Mouse (Mus musculus) spleen, adult 2 months (tissue): ENCODE data around the gene Gm20388. TPM values are rescaled to one million over a fixed set of nuclear protein-coding genes. Genes with fewer than 3 reads are reported as not detected.

Experiments
- DNase-seq, 2 experiments: peaks; one replicate each; pipeline versions ENCODE4 v3.0.0 to v3.0.0-alpha.2; 2012 to 2021; ENCODE audit warnings: low spot score in 2 of 2, low read depth in 1 of 2
- H3K27ac ChIP-seq: fragments of 200-500 bp; 2 replicates; pipeline ENCODE4 v1.5.1; 2012; ENCODE audit warnings: low read length, inconsistent platforms; ENCODE audit not compliant: insufficient read depth
- H3K27me3 ChIP-seq: fragments of 200-500 bp; 2 replicates; pipeline ENCODE4 v1.6.1; 2012; ENCODE audit warnings: mild to moderate bottlenecking, moderate library complexity, low read length, inconsistent platforms; ENCODE audit not compliant: control insufficient read depth, insufficient read depth
- H3K36me3 ChIP-seq: fragments of 200-500 bp; 2 replicates; pipeline ENCODE4 v1.6.1; 2012; ENCODE audit warnings: mild to moderate bottlenecking, low read length, inconsistent platforms; ENCODE audit not compliant: control insufficient read depth, insufficient read depth
- H3K4me1 ChIP-seq: fragments of 200-500 bp; 2 replicates; pipeline ENCODE4 v1.6.1; 2011; ENCODE audit warnings: inconsistent platforms; ENCODE audit not compliant: control insufficient read depth, insufficient read depth, insufficient read length
- H3K4me3 ChIP-seq: fragments of 200-500 bp; 2 replicates; pipeline ENCODE4 v1.5.1; 2011; ENCODE audit warnings: mild to moderate bottlenecking, inconsistent platforms; ENCODE audit not compliant: insufficient read depth, insufficient read length; ENCODE audit errors: extremely low read depth
- CTCF ChIP-seq: fragments of 200-500 bp; IDR thresholded peaks from 2 replicates; pipeline ENCODE4 v1.5.1; 2011; ENCODE audit warnings: mild to moderate bottlenecking, inconsistent platforms; ENCODE audit not compliant: insufficient read depth, insufficient read length, insufficient replicate concordance; ENCODE audit errors: extremely low read depth
- POLR2A ChIP-seq: fragments of 200-500 bp; IDR thresholded peaks from 2 replicates; pipeline ENCODE4 v1.6.1; 2011; ENCODE audit warnings: low read depth, low read length, inconsistent platforms
- WGBS: fragments of 180-500 bp; shearing (Covaris S2); methylation state at CpG from one replicate; pipeline ENCODE4 v1.1.7; 2018; 5-methylcytosine and 5-hydroxymethylcytosine counted together
- polyA plus RNA-seq: library from polyadenylated mRNA; depleted of rRNA; stranded (reverse); fragments of >200 nt; gene quantifications from 2 replicates; pipeline ENCODE4 v1.2.3, GENCODE M21; 2012

The Gm20388 gene
- polyA plus RNA-seq, 1 experiment, result 26.1 TPM

DNA sequence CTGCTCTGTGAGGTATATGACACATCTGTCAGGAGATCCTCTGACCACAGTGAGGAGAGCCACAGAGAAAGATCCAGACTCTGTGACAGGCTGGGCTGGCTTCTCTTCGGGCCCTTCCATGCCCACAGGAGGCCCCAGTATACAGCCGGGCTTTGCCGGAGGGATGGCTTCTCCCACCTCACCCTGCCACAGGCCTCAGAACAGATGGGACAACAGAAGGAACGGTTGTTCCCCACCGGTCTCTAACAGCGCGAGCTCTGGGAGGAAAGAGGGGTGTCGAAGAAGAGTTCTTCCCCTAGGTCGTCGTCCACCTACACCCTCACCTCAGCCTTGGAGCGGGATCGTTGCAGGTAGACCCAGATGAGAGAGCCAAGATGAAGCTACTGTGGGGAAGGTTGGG, 520.4 kb downstream of the Gm20388 start:
- Histone ChIP-seq H3K4me1 (peaks cover under 1% of the 10 kb centered on the region; the same call in 1 of the 2 replicates), H3K36me3 (no peaks in the 10 kb centered on the region), H3K27me3 (no peaks in the 10 kb centered on the region), H3K27ac (no peak overlapping the region), H3K4me3 (no peak overlapping the region)
- TF ChIP-seq POLR2A (no peak), CTCF (no peak)
- 97% methylated on average over 12 of the region's 12 CpGs for WGBS
- DNase-seq, result no peak

- 87% methylated on average over 7 of the region's 7 CpGs for WGBS
- Histone ChIP-seq H3K27ac (no peak overlapping the region), H3K4me1 (peaks cover 10% of the 10 kb centered on the region; the same call in 1 of the 2 replicates), H3K4me3 (no peak overlapping the region), H3K27me3 (no peaks in the 10 kb centered on the region), H3K36me3 (no peaks in the 10 kb centered on the region)
- DNase-seq, result no peak
- TF ChIP-seq CTCF, result no peak
- no peak for TF ChIP-seq POLR2A
Observed at GRCm38 (mm10) chr8:120432438-120432837, 521.8 kb downstream of the Gm20388 start.

GRCm38 (mm10) chr8:120433143-120433542, 522.5 kb downstream of the Gm20388 start:
- Histone ChIP-seq H3K4me3 (no peak overlapping the region), H3K27ac (no peak overlapping the region), H3K36me3 (no peaks in the 10 kb centered on the region), H3K27me3 (no peaks in the 10 kb centered on the region), H3K4me1 (peaks cover 10% of the 10 kb centered on the region; the same call in 1 of the 2 replicates)
- TF ChIP-seq CTCF (no peak), POLR2A (no peak)
- DNase-seq, result no peak
- 84% methylated on average over 7 of the region's 7 CpGs for WGBS

DNA sequence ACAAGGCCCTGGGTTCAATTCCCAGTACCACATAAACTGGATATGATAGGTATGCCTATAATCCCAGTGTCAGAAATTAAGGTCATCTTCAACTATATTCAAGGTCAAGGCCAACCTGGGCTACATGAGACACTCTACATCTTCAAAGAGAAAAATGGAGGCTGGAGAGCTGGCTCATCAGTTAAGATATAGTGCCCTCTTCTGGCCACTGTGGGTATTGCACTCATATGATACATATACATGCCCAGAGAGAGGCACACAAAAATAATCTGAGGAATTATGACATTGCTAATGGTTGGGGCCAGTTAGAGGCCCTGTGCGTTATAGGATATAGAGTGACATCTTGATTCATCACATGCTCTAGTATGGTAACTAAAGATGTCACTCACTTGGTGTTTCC, 523.1 kb downstream of the Gm20388 start:
- peaks cover 10% of the 10 kb centered on the region; the same call in 1 of the 2 replicates for H3K4me1 ChIP-seq
- H3K4me3 ChIP-seq, result no peak overlapping the region
- no peak for DNase-seq
- no peak overlapping the region for H3K27ac ChIP-seq
- H3K27me3 ChIP-seq, result no peaks in the 10 kb centered on the region
- no peaks in the 10 kb centered on the region for H3K36me3 ChIP-seq
- TF ChIP-seq POLR2A, result no peak
- TF ChIP-seq CTCF, result no peak
- 97% methylated on average over 1 of the region's 1 CpGs for WGBS

DNA sequence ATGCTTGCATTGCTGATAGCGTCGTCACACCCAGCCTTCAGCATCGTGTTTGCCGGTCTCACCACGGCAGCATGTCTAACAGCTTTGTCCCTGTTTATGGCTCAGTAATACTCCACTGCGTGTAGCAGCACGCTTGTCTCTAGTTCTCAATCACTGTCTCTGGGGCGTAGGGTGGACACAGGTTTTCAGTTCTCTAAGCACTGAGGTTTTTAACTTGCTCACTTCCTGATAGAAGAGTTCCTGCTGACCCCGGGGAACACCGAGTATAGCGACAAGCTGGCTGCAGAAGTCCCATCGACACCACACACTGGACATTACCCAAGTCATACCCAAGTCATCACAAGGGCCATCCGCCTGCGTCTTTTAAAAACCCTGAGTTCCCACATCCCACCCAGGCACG, 525.1 kb downstream of the Gm20388 start:
- TF ChIP-seq CTCF (no peak), POLR2A (no peak)
- H3K4me1 ChIP-seq, result peaks cover 10% of the 10 kb centered on the region; the same call in 1 of the 2 replicates
- no peak overlapping the region for H3K27ac ChIP-seq
- 70% methylated on average over 15 of the region's 15 CpGs for WGBS
- H3K27me3 ChIP-seq, result no peaks in the 10 kb centered on the region
- no peak overlapping the region for H3K4me3 ChIP-seq
- no peaks in the 10 kb centered on the region for H3K36me3 ChIP-seq
- no peak for DNase-seq

DNA sequence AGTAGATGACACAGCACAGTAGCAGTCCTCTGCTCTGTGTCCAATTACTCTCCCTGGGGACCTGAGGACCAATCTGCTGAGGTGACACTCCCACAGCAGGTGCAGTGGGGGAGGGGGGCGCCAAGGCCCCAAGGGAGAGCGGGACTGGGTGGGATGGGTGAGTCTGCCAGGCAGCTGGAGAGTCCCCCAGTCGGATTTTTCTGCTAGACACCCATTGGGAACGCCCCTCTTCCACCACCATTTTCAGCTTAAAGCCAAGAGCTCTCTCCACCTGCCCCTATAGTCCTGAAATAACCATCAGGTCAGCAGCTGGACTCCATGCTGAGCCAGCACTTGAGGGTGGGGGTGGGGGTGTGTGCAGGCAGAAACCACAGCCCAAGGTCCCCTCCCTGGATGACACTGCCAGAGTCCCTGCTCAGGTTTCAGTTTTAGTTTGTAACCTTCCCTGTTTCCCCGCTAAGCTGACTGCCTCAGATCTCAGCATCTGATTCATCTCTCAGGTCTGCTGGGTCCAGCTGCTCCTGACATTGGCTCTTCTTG, 525.9 kb downstream of the Gm20388 start:
- TF ChIP-seq POLR2A (no peak), CTCF (no peak)
- Histone ChIP-seq H3K27me3 (no peaks in the 10 kb centered on the region), H3K27ac (no peak overlapping the region), H3K36me3 (no peaks in the 10 kb centered on the region), H3K4me1 (peaks cover 10% of the 10 kb centered on the region; the same call in 1 of the 2 replicates), H3K4me3 (no peak overlapping the region)
- WGBS, result 26% methylated on average over 5 of the region's 5 CpGs
- no peak for DNase-seq

- TF ChIP-seq POLR2A (no peak), CTCF (no peak)
- H3K4me3 ChIP-seq, result no peak overlapping the region
- DNase-seq, result no peak
- no peaks in the 10 kb centered on the region for H3K36me3 ChIP-seq
- H3K27me3 ChIP-seq, result no peaks in the 10 kb centered on the region
- H3K27ac ChIP-seq, result no peak overlapping the region
- H3K4me1 ChIP-seq, result peaks cover 10% of the 10 kb centered on the region; the same call in 1 of the 2 replicates
- 71% methylated on average over 1 of the region's 1 CpGs for WGBS
Observed at GRCm38 (mm10) chr8:120437207-120437606, 526.6 kb downstream of the Gm20388 start.
